Mouse (Mus musculus) left cerebral cortex, postnatal 4 days (tissue): ENCODE results near the gene Slain1. TPM values are rescaled to one million over a fixed set of nuclear protein-coding genes. Genes with fewer than 3 reads are reported as not detected.

Source experiments
- DNase-seq: peaks from one replicate; pipeline ENCODE4 v3.0.0-alpha.2; 2022
- intact Hi-C: fragments of 180-260 bp; cut with DNase I; formaldehyde crosslinking; loops from one replicate; pipeline ENCODE4 v1.15.1; 2025
- total RNA-seq, 2 experiments: library from RNA; stranded (reverse); gene quantifications; 2 replicates each; pipeline ENCODE4 v1.2.3; 2021

Slain1 gene
- total RNA-seq, result 10 to 100 TPM; 82.2 to 93.0 TPM

DNA sequence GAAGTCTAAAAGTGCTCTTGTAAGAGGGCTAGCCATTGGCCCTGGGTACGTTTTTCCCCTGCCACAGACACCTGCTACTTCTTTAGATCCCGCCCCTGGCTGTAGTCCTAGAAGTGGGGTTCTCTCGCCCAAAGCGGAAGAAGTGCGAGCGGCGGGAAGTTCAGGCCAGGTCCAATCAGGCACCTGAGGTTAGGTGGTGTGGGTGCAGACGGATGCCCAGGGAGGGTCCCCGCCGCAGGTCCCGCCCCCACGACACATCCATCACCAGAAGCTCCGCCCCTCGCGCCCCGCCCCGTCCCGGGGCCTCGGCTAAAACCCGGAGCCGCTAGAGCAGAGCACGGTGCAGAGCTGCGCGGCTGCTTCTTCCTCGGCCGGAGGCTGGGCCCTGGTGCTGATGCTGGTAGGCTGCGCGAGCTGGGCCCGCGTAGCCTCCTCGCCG is at the start of gene Slain1:
Slain1 (plus strand) TSS at position 333 of the 439 bp plus-strand sequence.
- intact Hi-C loops, result loop anchor here (5.0 kb wide), 3 partner anchors 42 to 807 kb away; no protein-coding TSS in a partner anchor
- peak; percentile 96 for DNase-seq

- intact Hi-C loops, result no loop called here
Measured at GRCm38 (mm10) chr14:103608063-103608462, 42.0 kb upstream of the Slain1 start.

GRCm38 (mm10) chr14:103613573-103614271 is 36.3 kb upstream of the Slain1 start:
- DNase-seq, result no peak
- intact Hi-C loops, result no loop called here

More at GRCm38 (mm10) chr14:103608063-103608462, 42.0 kb upstream of the Slain1 start:
- no peak for DNase-seq

- intact Hi-C loops, result no loop called here
- DNase-seq, result no peak
Measured at GRCm38 (mm10) chr14:103614272-103614587, 35.8 kb upstream of the Slain1 start.

GRCm38 (mm10) chr14:103619756-103620155 is 30.3 kb upstream of the Slain1 start:
- intact Hi-C loops, result no loop called here
- no peak for DNase-seq

- intact Hi-C loops, result no loop called here
- DNase-seq, result no peak
Measured at GRCm38 (mm10) chr14:103621207-103621606, 28.8 kb upstream of the Slain1 start.

GRCm38 (mm10) chr14:103626100-103626499 is 23.9 kb upstream of the Slain1 start:
- intact Hi-C loops, result no loop called here
- no peak for DNase-seq

- intact Hi-C loops, result no loop called here
- DNase-seq, result no peak
Measured at GRCm38 (mm10) chr14:103629639-103630364, 20.2 kb upstream of the Slain1 start.

DNA sequence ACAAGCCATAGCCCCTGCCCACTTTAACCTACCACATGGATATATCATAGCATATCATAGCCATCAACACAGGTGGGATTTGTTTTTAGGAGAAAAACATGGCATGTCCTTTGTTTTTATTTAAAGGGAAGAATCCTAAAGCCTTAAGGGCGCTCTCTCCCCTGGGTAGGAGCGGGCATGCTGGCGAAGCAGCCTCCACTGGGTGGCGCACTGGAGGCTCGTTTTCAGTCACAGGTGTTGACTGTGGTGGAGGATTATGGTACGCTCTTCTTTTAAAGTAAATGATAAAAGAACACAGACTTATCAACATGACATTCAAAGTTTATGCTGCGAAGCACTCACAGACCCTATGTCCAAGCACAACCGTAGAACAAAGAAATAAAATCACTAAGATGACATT is 19.5 kb upstream of the Slain1 start:
- intact Hi-C loops, result no loop called here
- DNase-seq, result peak; percentile 17

DNA sequence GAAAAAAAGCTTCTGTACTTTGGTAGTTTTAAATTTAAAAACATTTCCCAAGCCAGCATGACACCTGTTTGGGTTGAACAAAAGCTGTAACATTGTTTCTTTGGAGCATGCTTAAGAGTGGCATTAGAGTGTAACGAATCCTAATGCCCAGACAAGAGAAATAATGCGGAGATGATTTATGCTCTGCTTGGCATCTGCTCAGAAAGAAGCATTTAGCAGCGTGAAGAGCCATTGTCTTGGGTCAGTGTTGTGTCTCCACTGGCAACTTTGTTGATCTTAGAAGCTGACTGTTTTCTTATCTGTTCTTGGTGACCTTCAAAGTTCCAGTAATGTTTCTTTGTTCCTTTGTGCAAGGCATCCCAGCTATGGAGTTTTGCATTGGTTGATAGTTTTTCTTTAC is 6.1 kb upstream of the Slain1 start:
- intact Hi-C loops, result no loop called here
- no peak for DNase-seq

DNA sequence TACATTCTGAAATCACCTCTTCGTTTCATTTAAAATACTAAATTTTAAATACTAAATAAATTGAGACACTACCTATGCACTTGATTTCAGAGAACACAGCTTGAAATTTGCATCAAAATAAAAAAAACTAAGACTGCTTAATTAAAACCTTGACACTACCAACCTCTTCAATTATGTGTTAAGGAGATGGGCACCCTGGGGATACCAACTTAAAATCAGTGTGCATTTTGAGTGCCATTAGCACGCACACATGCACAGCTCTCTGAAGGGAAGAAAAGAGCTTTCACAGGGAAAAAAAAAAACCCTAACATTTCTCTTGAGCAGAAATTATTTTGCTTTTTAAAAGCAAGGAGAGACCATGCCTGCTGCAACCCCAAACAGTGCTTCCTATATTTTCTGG is 2.0 kb upstream of the Slain1 start:
- intact Hi-C loops, result no loop called here
- no peak for DNase-seq

- DNase-seq, result peak; percentile 5
- intact Hi-C loops, result no loop called here
Measured at GRCm38 (mm10) chr14:103648623-103649255, 1.3 kb upstream of the Slain1 start.

DNA sequence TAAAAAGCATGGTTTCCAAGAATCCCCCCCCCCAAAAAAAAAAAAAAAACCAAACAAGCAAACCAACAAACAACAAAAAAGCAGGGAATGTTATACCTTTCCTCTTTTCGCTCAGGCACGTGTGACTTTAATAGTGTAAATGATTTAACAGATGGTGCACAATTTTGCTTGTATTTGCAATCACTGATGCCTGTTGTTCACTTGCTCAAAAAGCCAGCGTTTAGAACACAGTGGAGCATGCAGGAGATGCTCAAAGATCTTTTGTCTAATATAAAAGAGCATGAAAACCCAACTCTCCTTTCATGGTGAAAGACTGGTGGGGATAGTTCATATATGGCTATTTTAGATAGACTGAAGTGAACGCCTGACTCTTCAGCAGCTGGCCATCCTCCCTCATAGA is 726 bp upstream of the Slain1 start:
- no peak for DNase-seq
- intact Hi-C loops, result no loop called here

- intact Hi-C loops, result loop anchor here (5.0 kb wide), 3 partner anchors 42 to 807 kb away; no protein-coding TSS in a partner anchor
- peak; percentile 84 for DNase-seq
Measured at GRCm38 (mm10) chr14:103650413-103651101, 529 bp downstream of the Slain1 start.

- no peak for DNase-seq
- intact Hi-C loops, result loop anchor here (5.0 kb wide), 3 partner anchors 41 to 806 kb away; no protein-coding TSS in a partner anchor
Measured at GRCm38 (mm10) chr14:103651106-103651505, 1.1 kb downstream of the Slain1 start.

DNA sequence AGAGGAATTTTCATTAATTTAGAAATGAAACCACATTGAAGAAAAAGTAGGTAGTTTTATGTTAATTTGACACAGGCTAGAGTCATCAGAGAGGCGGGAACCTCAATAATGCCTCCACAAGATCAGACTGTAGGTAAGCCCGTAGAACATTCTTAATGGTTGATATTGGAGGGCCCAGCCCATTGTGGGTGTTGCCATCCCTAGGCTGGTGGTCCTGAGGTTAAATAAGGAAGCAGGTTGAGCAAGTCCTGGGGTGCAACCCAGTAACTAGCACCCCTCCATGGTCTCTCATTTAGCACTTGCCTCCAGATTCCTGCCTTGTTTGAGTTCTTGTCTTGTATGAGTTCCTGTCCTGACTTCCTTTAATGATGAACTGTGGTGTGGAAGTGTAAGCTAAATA is 1.5 kb downstream of the Slain1 start:
- intact Hi-C loops, result loop anchor here (5.0 kb wide), 3 partner anchors 41 to 806 kb away; no protein-coding TSS in a partner anchor
- no peak for DNase-seq

- intact Hi-C loops, result loop anchor here (5.0 kb wide), 3 partner anchors 40 to 805 kb away; no protein-coding TSS in a partner anchor
- no peak for DNase-seq
Measured at GRCm38 (mm10) chr14:103652524-103652923, 2.5 kb downstream of the Slain1 start.

- no peak for DNase-seq
- intact Hi-C loops, result loop anchor here (5.0 kb wide), 3 partner anchors 39 to 804 kb away; no protein-coding TSS in a partner anchor
Measured at GRCm38 (mm10) chr14:103653800-103654199, 3.8 kb downstream of the Slain1 start.

- no peak for DNase-seq
- intact Hi-C loops, result no loop called here
Measured at GRCm38 (mm10) chr14:103655448-103655847, 5.4 kb downstream of the Slain1 start.

DNA sequence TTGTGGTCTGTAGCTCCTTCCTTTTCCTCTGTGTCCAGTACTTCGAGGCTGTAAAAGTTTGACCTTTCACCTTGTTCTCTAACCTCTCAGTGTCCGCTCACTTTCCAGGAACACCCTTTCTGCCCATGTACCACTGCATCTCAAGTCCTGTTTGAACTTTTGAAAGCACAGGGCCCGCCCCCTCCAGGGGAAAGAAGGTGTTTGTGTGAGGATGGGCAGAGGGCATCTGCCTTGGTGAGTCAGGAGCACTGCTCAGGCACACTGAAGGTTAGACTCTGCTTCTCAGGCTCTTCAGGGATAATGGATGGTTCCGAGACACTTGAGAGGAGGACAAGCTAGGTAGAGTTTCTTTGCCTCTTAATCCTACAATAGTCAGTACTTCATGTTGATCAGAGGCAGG is 7.8 kb downstream of the Slain1 start:
- DNase-seq, result no peak
- intact Hi-C loops, result no loop called here

DNA sequence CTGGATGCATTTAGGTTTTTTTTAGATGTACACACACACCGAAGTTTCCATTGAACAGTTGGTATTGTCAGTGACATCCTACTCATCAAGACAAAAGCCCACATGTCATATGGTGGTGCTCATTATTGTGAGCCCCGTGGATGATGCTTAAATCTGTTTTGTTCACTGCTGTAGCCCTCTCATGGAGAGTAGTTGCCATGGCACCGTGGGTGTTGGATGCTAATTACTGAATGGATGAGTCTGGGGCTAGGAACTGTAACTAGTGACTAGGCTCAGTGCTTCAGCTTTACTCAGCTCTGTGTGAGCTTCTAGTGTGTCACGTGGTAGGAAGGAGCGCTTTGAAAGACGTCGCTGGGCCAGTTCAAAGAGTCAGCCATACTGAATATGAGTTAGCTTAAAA is 13.0 kb downstream of the Slain1 start:
- no peak for DNase-seq
- intact Hi-C loops, result no loop called here
